Mouse (Mus musculus) hindbrain, embryonic 12.5 days (tissue): ENCODE data around the gene Slamf1. TPM values are rescaled to one million over a fixed set of nuclear protein-coding genes. Genes with fewer than 3 reads are reported as not detected.

ENCODE experiments used
- ATAC-seq: fragments of 200-750 bp; cut with Nextera tagmentation; 2 replicates; pipeline ENCODE4 v1.8.0; 2017; ENCODE audit warnings: moderate TSS enrichment; ENCODE audit not compliant: low FRiP score
- H3K27ac ChIP-seq: fragments of 300-500 bp; sonication (generic); 2 replicates; pipeline ENCODE4 v1.5.1; 2016; ENCODE audit warnings: mild to moderate bottlenecking
- H3K27me3 ChIP-seq: fragments of 300-500 bp; sonication (generic); 2 replicates; pipeline ENCODE4 v1.6.1; 2016; ENCODE audit warnings: mild to moderate bottlenecking
- H3K36me3 ChIP-seq: fragments of 300-500 bp; sonication (generic); 2 replicates; pipeline ENCODE4 v1.6.1; 2016; ENCODE audit warnings: mild to moderate bottlenecking
- H3K4me1 ChIP-seq: fragments of 300-500 bp; sonication (generic); 2 replicates; pipeline ENCODE4 v1.6.1; 2016
- H3K4me2 ChIP-seq: fragments of 300-500 bp; sonication (generic); replicated peaks from 2 replicates; pipeline ENCODE4 v1.6.1; 2016; ENCODE audit warnings: mild to moderate bottlenecking
- H3K4me3 ChIP-seq: fragments of 300-500 bp; sonication (generic); 2 replicates; pipeline ENCODE4 v1.5.1; 2016; ENCODE audit warnings: mild to moderate bottlenecking
- H3K9ac ChIP-seq: fragments of 300-500 bp; sonication (generic); 2 replicates; pipeline ENCODE4 v1.6.1; 2016; ENCODE audit warnings: mild to moderate bottlenecking, moderate library complexity
- H3K9me3 ChIP-seq: fragments of 300-500 bp; sonication (generic); replicated peaks from 2 replicates; pipeline ENCODE4 v1.6.1; 2016; ENCODE audit warnings: mild to moderate bottlenecking
- WGBS: fragments of 180-500 bp; shearing (Covaris S2); methylation state at CpG from one replicate; pipeline ENCODE4 v1.1.7; 2016; 5-methylcytosine and 5-hydroxymethylcytosine counted together
- polyA plus RNA-seq: library from polyadenylated mRNA; unstranded; fragments of >200 nt; fragmentation: Nextera tagmentation; extraction: Ambion mirVana; gene quantifications from 2 replicates; pipeline ENCODE4 v1.2.1, GENCODE M21; 2016

Slamf1 gene
- polyA plus RNA-seq, 1 experiment from 2014 or later: 0.31 TPM

GRCm38 (mm10) chr1:171821331-171821730 lies 54.4 kb downstream of the Slamf1 start:
- no peak overlapping the region for H3K9ac ChIP-seq
- H3K36me3 ChIP-seq: no peaks in the 10 kb centered on the region
- H3K27me3 ChIP-seq: no peaks in the 10 kb centered on the region
- no peak overlapping the region for H3K4me2 ChIP-seq
- ATAC-seq: no peak
- H3K4me3 ChIP-seq: no peak overlapping the region
- 14% methylated on average over 1 of the region's 1 CpGs for WGBS
- no peaks in the 10 kb centered on the region for H3K4me1 ChIP-seq
- H3K27ac ChIP-seq: no peak overlapping the region
- no peaks in the 10 kb centered on the region for H3K9me3 ChIP-seq

GRCm38 (mm10) chr1:171825462-171825861 lies 58.5 kb downstream of the Slamf1 start:
- 39% methylated on average over 4 of the region's 4 CpGs for WGBS
- ATAC-seq: no peak
- Histone ChIP-seq H3K4me2 (no peak overlapping the region), H3K4me1 (no peaks in the 10 kb centered on the region), H3K4me3 (no peak overlapping the region), H3K9me3 (no peaks in the 10 kb centered on the region), H3K27me3 (no peaks in the 10 kb centered on the region), H3K9ac (no peak overlapping the region), H3K36me3 (no peaks in the 10 kb centered on the region), H3K27ac (no peak overlapping the region)

- no peaks in the 10 kb centered on the region for H3K9me3 ChIP-seq
- no peak for ATAC-seq
These were observed 59.2 kb downstream of the Slamf1 start for GRCm38 (mm10) chr1:171826164-171826563.

DNA sequence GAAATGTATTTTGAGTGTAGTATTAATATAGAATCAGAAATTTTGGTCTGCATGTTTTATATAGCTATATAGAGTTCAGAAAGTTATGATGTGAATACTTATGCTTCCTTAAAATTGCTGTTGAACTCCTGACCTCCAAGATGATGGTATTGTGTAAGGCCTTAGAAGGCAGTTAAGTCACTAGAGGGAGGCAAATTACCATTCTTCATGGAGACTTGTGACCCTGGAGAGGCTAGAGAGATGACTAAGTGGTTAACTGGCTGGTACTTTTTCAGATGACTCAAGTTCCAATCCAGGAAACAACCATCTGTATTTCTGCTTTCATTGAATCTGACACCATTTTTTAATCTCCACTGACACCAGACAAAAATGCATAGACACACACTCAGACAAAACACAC lies 60.7 kb downstream of the Slamf1 start:
- no peak for ATAC-seq
- no peaks in the 10 kb centered on the region for H3K4me1 ChIP-seq
- H3K27me3 ChIP-seq: no peaks in the 10 kb centered on the region
- no peaks in the 10 kb centered on the region for H3K36me3 ChIP-seq
- no peaks in the 10 kb centered on the region for H3K9me3 ChIP-seq
- no peak overlapping the region for H3K4me2 ChIP-seq
- no peak overlapping the region for H3K27ac ChIP-seq
- H3K9ac ChIP-seq: no peak overlapping the region
- H3K4me3 ChIP-seq: no peak overlapping the region

More at GRCm38 (mm10) chr1:171826164-171826563, 59.2 kb downstream of the Slamf1 start:
- H3K9ac ChIP-seq: no peak overlapping the region
- no peak overlapping the region for H3K27ac ChIP-seq
- H3K4me1 ChIP-seq: no peaks in the 10 kb centered on the region
- H3K36me3 ChIP-seq: no peaks in the 10 kb centered on the region
- H3K27me3 ChIP-seq: no peaks in the 10 kb centered on the region
- H3K4me2 ChIP-seq: no peak overlapping the region
- H3K4me3 ChIP-seq: no peak overlapping the region

DNA sequence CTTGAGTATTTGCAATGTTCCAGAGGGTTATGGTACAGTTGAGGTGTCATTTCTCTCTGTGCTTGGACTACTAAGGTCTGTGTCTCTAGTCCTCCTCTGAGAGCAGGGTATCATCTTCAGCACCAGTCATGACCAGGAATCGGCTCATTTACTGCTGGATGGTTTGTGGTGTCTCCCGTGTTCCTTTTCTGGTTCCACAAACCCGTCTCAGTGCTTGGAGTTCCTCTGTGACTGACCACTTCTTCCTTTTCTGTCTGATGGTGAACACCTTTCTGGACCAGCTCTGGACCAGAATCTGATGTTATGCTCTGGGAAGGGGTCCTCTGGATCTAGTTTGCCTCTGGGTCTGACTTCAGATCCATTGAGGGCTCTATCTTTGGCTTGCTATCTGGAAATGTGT lies 72.6 kb downstream of the Slamf1 start, which contains the start of gene Cd84:
TSS of gene Cd84 (plus strand) at position 210 of the 400 bp plus-strand sequence.
- Histone ChIP-seq H3K4me2 (no peak within 1 kb of the TSS), H3K27ac (no peak within 1 kb of the TSS), H3K9ac (no peak within 1 kb of the TSS), H3K4me1 (no peaks in the 10 kb centered on the region), H3K4me3 (no peak within 1 kb of the TSS), H3K36me3 (no peaks in the 10 kb centered on the region), H3K27me3 (no peaks in the 10 kb centered on the region), H3K9me3 (no peaks in the 10 kb centered on the region)
- no peak for ATAC-seq
- 96% methylated on average over 3 of the region's 3 CpGs for WGBS

- H3K4me2 ChIP-seq: no peak overlapping the region
- H3K4me3 ChIP-seq: no peak overlapping the region
- H3K27me3 ChIP-seq: no peaks in the 10 kb centered on the region
- no peak overlapping the region for H3K9ac ChIP-seq
- no peaks in the 10 kb centered on the region for H3K4me1 ChIP-seq
- no peak overlapping the region for H3K27ac ChIP-seq
- no peaks in the 10 kb centered on the region for H3K9me3 ChIP-seq
- WGBS: 84% methylated on average over 4 of the region's 4 CpGs
- ATAC-seq: no peak
- no peaks in the 10 kb centered on the region for H3K36me3 ChIP-seq
These were observed 73.6 kb downstream of the Slamf1 start for GRCm38 (mm10) chr1:171840450-171841023.

DNA sequence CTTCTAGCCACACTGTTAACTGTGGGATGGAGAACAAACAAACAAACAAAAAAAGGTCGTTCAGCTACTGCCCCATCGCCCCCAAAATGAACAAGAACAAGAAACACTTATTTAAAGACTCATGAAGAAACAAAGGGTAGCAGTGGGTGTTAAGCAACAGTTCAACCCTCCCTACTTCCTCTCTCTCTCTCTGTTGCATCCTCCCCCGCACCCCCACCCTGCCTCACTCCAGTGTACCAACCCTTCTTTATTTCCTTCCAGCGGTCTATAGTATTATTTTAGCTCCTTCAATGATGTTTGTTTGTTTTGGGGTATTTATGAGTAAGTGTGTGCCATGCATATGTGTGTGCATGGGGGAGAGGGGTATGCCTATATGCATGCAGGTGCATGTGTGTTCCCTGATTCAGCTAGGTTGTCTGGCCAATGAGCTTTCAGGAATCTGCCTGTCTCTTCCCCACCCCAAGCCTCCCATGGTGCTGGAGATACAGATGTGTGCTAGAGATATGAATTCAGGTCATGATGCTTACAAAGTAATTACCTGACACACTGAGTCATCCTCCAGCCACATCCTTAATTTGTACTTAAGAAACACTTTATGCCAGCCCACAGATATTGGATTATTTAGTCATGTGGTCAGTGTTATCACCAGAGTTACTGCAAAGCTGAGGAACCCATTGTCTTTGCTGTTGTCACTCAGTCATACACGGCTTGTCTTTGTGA lies 78.3 kb downstream of the Slamf1 start:
- Histone ChIP-seq H3K9me3 (no peaks in the 10 kb centered on the region), H3K27me3 (no peaks in the 10 kb centered on the region), H3K9ac (no peak overlapping the region), H3K4me2 (no peak overlapping the region), H3K27ac (no peak overlapping the region), H3K4me1 (no peaks in the 10 kb centered on the region), H3K4me3 (no peak overlapping the region), H3K36me3 (no peaks in the 10 kb centered on the region)
- no peak for ATAC-seq
- 77% methylated on average over 5 of the region's 5 CpGs for WGBS

DNA sequence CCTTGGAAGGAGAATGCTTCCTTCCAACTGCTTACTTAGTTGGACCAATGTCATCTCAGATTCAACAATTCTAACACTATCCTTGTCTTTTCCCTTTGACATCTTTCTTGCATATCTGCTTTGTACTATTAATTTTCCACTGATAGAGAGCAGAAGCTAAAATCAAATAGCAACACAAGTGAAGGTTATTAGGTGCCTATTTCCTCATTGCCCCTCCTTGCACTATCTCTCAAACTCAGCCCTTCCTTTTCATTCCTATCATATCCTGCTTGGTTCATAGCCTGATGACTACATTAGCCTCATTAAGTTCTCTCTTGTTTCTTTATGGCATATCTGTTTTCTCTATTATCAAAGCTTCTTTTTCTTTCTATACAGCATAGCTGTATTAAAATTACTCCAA lies 81.3 kb downstream of the Slamf1 start:
- no peak for ATAC-seq

DNA sequence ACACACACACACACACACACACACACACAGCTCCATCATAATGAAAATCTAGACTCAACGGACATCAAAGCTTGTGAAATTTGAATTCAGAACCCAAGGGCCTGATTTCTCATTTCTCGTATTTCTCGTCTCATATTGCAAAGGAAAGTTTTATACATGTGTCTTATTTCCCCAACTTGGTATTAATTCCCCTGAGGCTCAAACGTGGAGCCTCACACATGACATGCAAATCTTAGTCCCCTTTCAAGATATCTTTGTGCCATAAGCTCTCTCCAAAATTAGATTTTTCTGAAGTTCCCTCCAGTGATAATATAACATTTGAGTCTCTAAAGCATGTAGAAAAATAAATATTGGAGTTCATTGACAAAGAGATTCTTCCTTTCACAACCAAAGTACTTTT lies 81.8 kb downstream of the Slamf1 start:
- Histone ChIP-seq H3K27ac (no peak overlapping the region), H3K9me3 (no peaks in the 10 kb centered on the region), H3K27me3 (no peaks in the 10 kb centered on the region), H3K9ac (no peak overlapping the region), H3K36me3 (no peaks in the 10 kb centered on the region), H3K4me1 (no peaks in the 10 kb centered on the region), H3K4me3 (no peak overlapping the region), H3K4me2 (no peak overlapping the region)
- ATAC-seq: no peak
- 86% methylated on average over 4 of the region's 4 CpGs for WGBS

More for the DNA sequence above, 81.3 kb downstream of the Slamf1 start:
- no peak overlapping the region for H3K4me3 ChIP-seq
- no peak overlapping the region for H3K9ac ChIP-seq
- no peak overlapping the region for H3K4me2 ChIP-seq
- H3K4me1 ChIP-seq: no peaks in the 10 kb centered on the region
- no peaks in the 10 kb centered on the region for H3K9me3 ChIP-seq
- no peak overlapping the region for H3K27ac ChIP-seq
- H3K27me3 ChIP-seq: no peaks in the 10 kb centered on the region
- H3K36me3 ChIP-seq: no peaks in the 10 kb centered on the region

- H3K9ac ChIP-seq: no peak overlapping the region
- H3K4me3 ChIP-seq: no peak overlapping the region
- no peaks in the 10 kb centered on the region for H3K27me3 ChIP-seq
- no peaks in the 10 kb centered on the region for H3K4me1 ChIP-seq
- H3K4me2 ChIP-seq: no peak overlapping the region
- 87% methylated on average over 5 of the region's 5 CpGs for WGBS
- no peaks in the 10 kb centered on the region for H3K9me3 ChIP-seq
- no peak for ATAC-seq
- H3K27ac ChIP-seq: no peak overlapping the region
- no peaks in the 10 kb centered on the region for H3K36me3 ChIP-seq
These were observed 82.5 kb downstream of the Slamf1 start for GRCm38 (mm10) chr1:171849454-171849853.

Other genes starting within 250 kb of the Slamf1 start
- not detected in 2 replicates for gene Itln1, start 231.8 kb upstream of the Slamf1 start, polyA plus RNA-seq
- gene Cd244a, start 207.9 kb upstream of the Slamf1 start, polyA plus RNA-seq: 0.08 TPM in 1 of 2 replicates, not detected in the other
- gene Ly9, start 159.7 kb upstream of the Slamf1 start, polyA plus RNA-seq: not detected in 2 replicates
- not detected in 2 replicates for gene Slamf7, start 114.1 kb upstream of the Slamf1 start, polyA plus RNA-seq
- 0.48 and 0.52 TPM in 2 replicates for gene Cd48, start 85.1 kb upstream of the Slamf1 start, polyA plus RNA-seq
- gene Cd84, start 72.6 kb downstream of the Slamf1 start, polyA plus RNA-seq: 0.85 and 1.3 TPM in 2 replicates
- gene Gm10521, start 128.5 kb downstream of the Slamf1 start, polyA plus RNA-seq: 0.08 TPM in 1 of 2 replicates, not detected in the other
- 0.08 and 0.27 TPM in 2 replicates for gene Slamf6, start 150.4 kb downstream of the Slamf1 start, polyA plus RNA-seq